In genomic region chr7:29319337-29320307, GRCm38 (mm10) we compare ENCODE assay signal across 8 mouse cellular contexts. TPM values are rescaled to one million over a fixed set of nuclear protein-coding genes. Genes with fewer than 3 reads are reported as not detected.
DNase-seq lines count a peak whose midpoint lies in the region; ATAC-seq lines count a peak whose summit lies in the region.

No protein-coding gene starts in this region.

- peaks cover 15% of the 10 kb centered on the region for H3K27me3 ChIP-seq in kidney, embryonic 15.5 days
- H3K27me3 ChIP-seq in intestine, embryonic 16.5 days (replicated peaks; ENCODE audit: control insufficient read depth, insufficient read depth, low read length) = no peaks in the 10 kb centered on the region
- H3K27me3 ChIP-seq in neural tube, embryonic 14.5 days (ENCODE audit: control insufficient read depth, insufficient read depth, low read length) = no peaks in the 10 kb centered on the region

- DNase-seq in kidney, postnatal 25 days = no peak
- DNase-seq in embryo, embryonic 10.5 days (ENCODE audit: low spot score) = peak; percentile 64
- DNase-seq in layer of hippocampus, adult 8-10 months (ENCODE audit: low spot score in 2 of 2) = no peak
- DNase-seq in cerebellum, adult 18-20 months = no peak

- no peaks in the 10 kb centered on the region for H3K9me3 ChIP-seq in kidney, embryonic 15.5 days (replicated peaks)
- H3K9me3 ChIP-seq in intestine, embryonic 16.5 days (ENCODE audit: control insufficient read depth, low read length) = no peaks in the 10 kb centered on the region
- no peaks in the 10 kb centered on the region for H3K9me3 ChIP-seq in neural tube, embryonic 14.5 days (ENCODE audit: control insufficient read depth, low read length)

- H3K27ac ChIP-seq in kidney, embryonic 15.5 days = peak overlapping the region; percentile 38; the same call in 1 of the 2 replicates
- peak overlapping the region; percentile 77 for H3K27ac ChIP-seq in intestine, embryonic 16.5 days (ENCODE audit: low read length)
- H3K27ac ChIP-seq in neural tube, embryonic 14.5 days (ENCODE audit: low read depth, low read length) = peak overlapping the region; percentile 89

- peak overlapping the region; percentile 5; the same call in 1 of the 2 replicates for H3K4me3 ChIP-seq in kidney, embryonic 15.5 days (replicated peaks)
- H3K4me3 ChIP-seq in intestine, embryonic 16.5 days (ENCODE audit: low read length) = peak overlapping the region; percentile 28
- no peak overlapping the region; the same call in 1 of the 2 replicates for H3K4me3 ChIP-seq in neural tube, embryonic 14.5 days (ENCODE audit: low read depth, low read length)

- WGBS in kidney, embryonic 15.5 days = 13% methylated on average over 19 of the region's 19 CpGs
- 19% methylated on average over 19 of the region's 19 CpGs for WGBS in intestine, embryonic 16.5 days
- 14% methylated on average over 19 of the region's 19 CpGs for WGBS in neural tube, embryonic 14.5 days

- no peak overlapping the region for H3K9ac ChIP-seq in kidney, embryonic 15.5 days
- peak overlapping the region; percentile 49; the same call in 1 of the 2 replicates for H3K9ac ChIP-seq in intestine, embryonic 16.5 days (ENCODE audit: low read depth, low read length)
- no peak overlapping the region for H3K9ac ChIP-seq in neural tube, embryonic 14.5 days (replicated peaks; ENCODE audit: low read depth, low read length)

- H3K4me1 ChIP-seq in kidney, embryonic 15.5 days = peaks cover 49% of the 10 kb centered on the region
- H3K4me1 ChIP-seq in intestine, embryonic 16.5 days (ENCODE audit: control insufficient read depth, insufficient read depth, low read length) = peaks cover 47% of the 10 kb centered on the region
- peaks cover 60% of the 10 kb centered on the region for H3K4me1 ChIP-seq in neural tube, embryonic 14.5 days (ENCODE audit: control insufficient read depth, insufficient read depth, low read length)

- H3K36me3 ChIP-seq in kidney, embryonic 15.5 days = peaks cover 16% of the 10 kb centered on the region; the same call in 1 of the 2 replicates
- H3K36me3 ChIP-seq in intestine, embryonic 16.5 days (ENCODE audit: control insufficient read depth, insufficient read depth, low read length) = peaks cover 8% of the 10 kb centered on the region; the same call in 1 of the 2 replicates
- peaks cover 16% of the 10 kb centered on the region; the same call in 1 of the 2 replicates for H3K36me3 ChIP-seq in neural tube, embryonic 14.5 days (ENCODE audit: control insufficient read depth, insufficient read depth, low read length)

- H3K4me2 ChIP-seq in kidney, embryonic 15.5 days = peak overlapping the region; percentile 50
- H3K4me2 ChIP-seq in intestine, embryonic 16.5 days (ENCODE audit: low read depth, low read length) = peak overlapping the region; percentile 34
- peak overlapping the region; percentile 17; the same call in 1 of the 2 replicates for H3K4me2 ChIP-seq in neural tube, embryonic 14.5 days (ENCODE audit: low read depth, low read length)

- ATAC-seq in kidney, embryonic 15.5 days (replicated peaks; ENCODE audit: low FRiP score) = no peak
- ATAC-seq in intestine, embryonic 16.5 days = peak; percentile 22; the same call in 1 of the 2 replicates
- ATAC-seq in neural tube, embryonic 14.5 days (ENCODE audit: low read depth) = no peak
- ATAC-seq in inflammation-experienced regulatory T-cells, adult 6 months = no peak

RNA-seq across cellular contexts. Expression of gene Dpf1, which starts 15.9 kb away (rescaled TPM):
- 3.1 and 5.9 TPM in 2 replicates for polyA plus RNA-seq in kidney, embryonic 15.5 days (2015; fragmentation: Nextera tagmentation; extraction: Ambion mirVana)
- polyA plus RNA-seq in intestine, embryonic 16.5 days (2015; fragmentation: Nextera tagmentation; extraction: Ambion mirVana) = 6.2 and 6.8 TPM in 2 replicates
- polyA plus RNA-seq in neural tube, embryonic 14.5 days (2014; fragmentation: Nextera tagmentation; extraction: Ambion mirVana) = 190 and 228 TPM in 2 replicates
- total RNA-seq in layer of hippocampus, adult 8-10 months (2022) = 100 to 1,000 TPM in 2 of 4 experiments, 10 to 100 TPM in 2; 91.6 to 116 (median 104) TPM
- 1 to 10 TPM in 1 of 3 experiments, under 1 TPM in 1, not detected in 1; 0.13 to 1.2 TPM for polyA plus RNA-seq in inflammation-experienced regulatory T-cells, adult 6 months (2017; shearing (Covaris generic))

RNA-seq across cellular contexts. Expression of gene Ppp1r14a, which starts 30.5 kb away (rescaled TPM):
- 21.0 and 23.7 TPM in 2 replicates for polyA plus RNA-seq in kidney, embryonic 15.5 days (2015; fragmentation: Nextera tagmentation; extraction: Ambion mirVana)
- 40.8 and 45.2 TPM in 2 replicates for polyA plus RNA-seq in intestine, embryonic 16.5 days (2015; fragmentation: Nextera tagmentation; extraction: Ambion mirVana)
- polyA plus RNA-seq in neural tube, embryonic 14.5 days (2014; fragmentation: Nextera tagmentation; extraction: Ambion mirVana) = 1.8 and 3.6 TPM in 2 replicates
- total RNA-seq in layer of hippocampus, adult 8-10 months (2022) = 10 to 100 TPM; 25.8 to 40.8 (median 33.5) TPM
- polyA plus RNA-seq in inflammation-experienced regulatory T-cells, adult 6 months (2017; shearing (Covaris generic)) = not detected

RNA-seq across cellular contexts. Expression of gene Spint2, which starts 37.9 kb away (rescaled TPM):
- polyA plus RNA-seq in kidney, embryonic 15.5 days (2015; fragmentation: Nextera tagmentation; extraction: Ambion mirVana) = 236 and 245 TPM in 2 replicates
- polyA plus RNA-seq in intestine, embryonic 16.5 days (2015; fragmentation: Nextera tagmentation; extraction: Ambion mirVana) = 626 and 672 TPM in 2 replicates
- 46.9 and 62.4 TPM in 2 replicates for polyA plus RNA-seq in neural tube, embryonic 14.5 days (2014; fragmentation: Nextera tagmentation; extraction: Ambion mirVana)
- total RNA-seq in layer of hippocampus, adult 8-10 months (2022) = 10 to 100 TPM; 22.3 to 30.6 (median 25.9) TPM
- 10 to 100 TPM; 58.9 to 90.9 (median 63.6) TPM for polyA plus RNA-seq in inflammation-experienced regulatory T-cells, adult 6 months (2017; shearing (Covaris generic))

Comparison
In these comparisons a context has a peak if more than half of its experiments do, and no peak if none do; other contexts are left out.
1. H3K27ac ChIP-seq: peak in every context shown above with its lines; median percentile 89 in neural tube, embryonic 14.5 days; 77 in intestine, embryonic 16.5 days; 38 in kidney, embryonic 15.5 days.
2. RNA of gene Dpf1, which starts 15.9 kb away (polyA plus RNA-seq): 190 to 228 TPM in neural tube, embryonic 14.5 days; 6.2 to 6.8 TPM in intestine, embryonic 16.5 days, 3.1 to 5.9 TPM in kidney, embryonic 15.5 days and 0.13 to 1.2 TPM in inflammation-experienced regulatory T-cells, adult 6 months; every median in the first group is over 10 times any median in the second.
3. Peak in every context shown above with its lines, with median percentiles within 50 percentile points of each other: H3K4me2 ChIP-seq.